Mouse (Mus musculus): Measurements from ENCODE around the gene Fam20b. TPM values are rescaled to one million over a fixed set of nuclear protein-coding genes. Genes with fewer than 3 reads are reported as not detected.
A peak's percentile ranks its signal among the peaks of the same experiment; 100 is the strongest.

Gene Fam20b
- polyA plus RNA-seq, 1 experiment from 2014 or later = 17.5 TPM

DNA sequence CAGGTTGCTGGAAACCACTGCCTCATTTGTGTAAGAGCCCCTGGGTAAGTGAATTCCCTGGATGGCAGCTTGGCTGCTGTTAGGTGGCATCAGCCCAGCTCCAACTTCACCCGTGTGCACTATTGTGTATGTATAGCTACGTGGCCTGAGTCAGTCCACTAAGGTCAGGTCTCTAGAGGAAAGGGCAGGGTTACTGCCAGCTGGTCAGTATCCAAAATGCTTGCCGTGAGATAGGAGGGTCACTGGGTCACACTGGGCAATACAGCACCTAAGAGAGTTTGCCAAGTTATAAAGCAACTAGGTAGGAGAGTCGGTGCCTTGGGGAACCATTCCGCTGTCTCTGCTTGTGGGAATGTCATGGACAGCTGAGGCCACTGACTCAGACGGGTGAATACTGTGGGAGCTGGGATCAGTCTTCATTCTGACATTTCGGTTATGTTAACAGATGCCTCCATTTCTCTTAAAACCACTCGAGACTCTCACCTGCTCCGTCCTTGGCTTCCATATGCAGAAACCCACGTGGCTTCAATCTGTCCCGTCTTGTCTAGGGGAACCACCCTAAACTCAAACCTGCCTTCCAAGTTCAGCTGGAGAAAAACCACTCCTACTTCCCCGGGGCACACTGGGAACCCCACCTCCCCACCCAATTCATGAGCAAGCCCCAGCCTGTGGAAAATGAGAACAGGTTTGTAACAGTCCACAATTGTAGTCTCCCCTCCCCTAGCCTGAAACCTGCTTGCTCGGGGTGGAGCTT is 58.8 kb downstream of the Fam20b start:
- H3K36me3 ChIP-seq (replicated peaks) = peaks cover 19% of the 10 kb centered on the region
- WGBS = 91% methylated on average over 13 of the region's 13 CpGs
- no peak for DNase-seq (ENCODE audit: extremely low spot score, low spot score)
- no peak overlapping the region for H3K4me3 ChIP-seq
- no peak overlapping the region for H3K27ac ChIP-seq
- no peaks in the 10 kb centered on the region for H3K9me3 ChIP-seq
- H3K27me3 ChIP-seq (ENCODE audit: poor library complexity, severe bottlenecking) = no peaks in the 10 kb centered on the region
- H3K4me1 ChIP-seq = peaks cover 2% of the 10 kb centered on the region

DNA sequence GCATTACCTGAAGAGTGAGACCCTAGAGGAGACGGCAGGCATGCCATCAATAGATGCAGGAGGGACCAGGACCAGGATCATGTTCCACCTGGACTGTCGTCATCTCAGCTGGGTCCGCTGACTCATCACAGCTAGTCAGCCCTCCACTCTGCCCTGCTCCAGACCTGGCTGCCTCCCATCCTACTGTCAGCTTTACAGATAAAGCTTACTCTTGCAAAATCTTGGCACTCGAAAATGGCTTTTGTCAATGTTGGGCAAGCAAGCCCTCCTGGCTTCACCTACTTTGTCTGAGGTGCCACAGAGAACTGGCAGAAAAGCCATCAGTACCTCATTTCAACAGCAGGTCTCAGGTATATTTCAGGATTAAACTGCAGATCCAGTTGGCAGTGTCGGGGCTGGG is 60.2 kb downstream of the Fam20b start:
- WGBS = 90% methylated on average over 5 of the region's 5 CpGs
- Histone ChIP-seq H3K27me3 (ENCODE audit: poor library complexity, severe bottlenecking) (no peaks in the 10 kb centered on the region), H3K4me3 (no peak overlapping the region), H3K36me3 (replicated peaks) (peaks cover 19% of the 10 kb centered on the region), H3K4me1 (peaks cover 7% of the 10 kb centered on the region), H3K9me3 (no peaks in the 10 kb centered on the region), H3K27ac (no peak overlapping the region)
- DNase-seq (ENCODE audit: extremely low spot score, low spot score) = no peak

DNA sequence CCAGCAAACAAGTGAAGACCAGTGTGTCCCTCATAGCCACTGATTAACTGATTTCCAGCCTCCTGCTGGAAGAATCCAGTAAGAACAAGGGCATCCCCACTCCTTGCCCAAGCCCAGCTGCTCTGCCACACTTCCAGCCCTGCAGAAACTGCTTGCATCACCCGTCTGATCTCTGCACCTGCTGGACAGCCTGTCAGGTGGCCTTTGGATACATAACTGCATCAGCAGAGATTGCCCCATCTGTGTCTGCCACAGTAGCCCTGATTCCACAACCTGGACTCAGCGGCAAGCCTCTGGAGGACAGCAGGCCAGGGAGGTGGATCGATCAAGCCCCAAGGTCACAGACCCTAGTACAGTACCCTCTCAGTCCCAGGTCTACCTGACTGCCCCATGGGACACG is 61.4 kb downstream of the Fam20b start:
- H3K36me3 ChIP-seq (replicated peaks) = peaks cover 19% of the 10 kb centered on the region
- no peaks in the 10 kb centered on the region for H3K27me3 ChIP-seq (ENCODE audit: poor library complexity, severe bottlenecking)
- no peak overlapping the region for H3K27ac ChIP-seq
- no peak overlapping the region for H3K4me3 ChIP-seq
- H3K4me1 ChIP-seq = peaks cover 7% of the 10 kb centered on the region
- DNase-seq (ENCODE audit: extremely low spot score, low spot score) = no peak
- no peaks in the 10 kb centered on the region for H3K9me3 ChIP-seq
- WGBS = 87% methylated on average over 4 of the region's 4 CpGs

DNA sequence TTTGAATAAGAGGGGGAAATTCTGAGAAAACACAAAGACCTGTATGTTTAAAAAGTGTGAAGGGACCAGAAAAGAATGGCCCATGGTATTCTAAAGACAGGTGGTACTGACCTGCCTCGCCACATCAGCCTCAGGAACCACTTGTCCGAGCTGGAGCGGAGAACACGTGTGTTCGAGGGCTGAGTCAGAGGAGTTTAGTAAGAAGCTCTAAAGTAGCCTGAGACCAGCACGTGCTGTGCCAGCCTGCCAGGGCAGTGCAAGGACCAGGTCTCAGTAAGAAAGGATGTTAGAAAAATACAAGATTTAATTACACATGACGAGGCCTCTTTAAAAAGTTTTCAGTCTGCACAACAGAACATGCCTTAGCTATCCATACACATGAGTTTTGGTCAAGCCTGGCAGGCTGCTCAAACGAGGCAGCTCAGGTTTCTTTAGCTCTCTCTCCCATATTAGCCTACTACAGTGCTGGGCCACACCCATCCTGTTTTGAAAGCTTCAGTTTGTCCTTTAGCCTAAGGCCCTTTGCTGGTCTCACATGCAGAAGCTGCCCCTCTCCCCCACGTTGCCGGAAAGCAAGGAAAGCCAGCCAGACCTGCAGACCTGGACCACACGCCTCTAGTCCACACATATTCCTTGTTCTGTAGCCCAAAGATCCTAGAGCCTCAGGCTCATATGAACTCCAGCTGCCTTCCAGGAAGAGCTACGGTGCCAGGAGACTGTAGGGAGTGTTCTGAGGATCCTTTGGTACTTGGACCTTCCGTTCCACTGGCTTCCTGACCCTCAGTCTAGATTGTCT is 64.0 kb downstream of the Fam20b start:
- Histone ChIP-seq H3K27ac (0 out of 2 replicates have a peak overlapping the region, but pooled peaks have one; percentile 17), H3K4me1 (peaks cover 11% of the 10 kb centered on the region), H3K9me3 (no peaks in the 10 kb centered on the region), H3K4me3 (no peak overlapping the region), H3K27me3 (ENCODE audit: poor library complexity, severe bottlenecking) (no peaks in the 10 kb centered on the region), H3K36me3 (replicated peaks) (peaks cover 16% of the 10 kb centered on the region)
- 78% methylated on average over 13 of the region's 13 CpGs for WGBS
- no peak for DNase-seq (ENCODE audit: extremely low spot score, low spot score)

DNA sequence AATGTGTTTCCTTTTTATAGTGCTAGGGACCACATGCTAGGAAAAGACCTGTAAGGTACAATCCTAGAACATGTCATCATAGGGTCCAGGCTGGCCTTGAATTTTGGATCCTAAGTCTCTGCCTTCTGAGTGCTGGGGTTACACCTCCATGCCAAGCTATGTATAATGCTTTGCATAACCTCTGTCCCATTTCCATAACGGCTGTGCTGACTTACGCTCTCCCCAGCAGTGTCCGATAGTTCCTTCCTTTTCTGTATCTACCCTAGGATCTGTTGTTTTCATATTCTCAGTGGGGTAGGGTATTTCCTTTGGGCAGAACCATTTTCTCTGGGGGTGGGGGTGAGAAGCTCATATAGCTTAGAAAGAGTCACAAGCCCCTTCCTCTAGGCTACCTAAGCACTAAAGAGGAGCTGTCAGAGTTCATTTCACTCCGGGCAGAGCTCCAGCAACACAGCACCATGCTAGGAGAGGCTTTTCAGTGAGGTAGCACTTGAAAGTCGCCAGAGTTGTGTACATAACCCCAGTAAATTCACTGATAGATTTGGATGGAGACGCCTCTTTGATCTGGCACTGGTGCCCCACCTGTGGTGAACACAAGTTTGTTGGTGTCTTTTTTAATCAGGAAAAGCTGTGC is 66.6 kb downstream of the Fam20b start:
- Histone ChIP-seq H3K27me3 (ENCODE audit: poor library complexity, severe bottlenecking) (no peaks in the 10 kb centered on the region), H3K9me3 (no peaks in the 10 kb centered on the region), H3K4me1 (peaks cover 11% of the 10 kb centered on the region), H3K36me3 (replicated peaks) (peaks cover 29% of the 10 kb centered on the region), H3K4me3 (no peak overlapping the region), H3K27ac (no peak overlapping the region)
- no peak for DNase-seq (ENCODE audit: extremely low spot score, low spot score)
- 77% methylated on average over 6 of the region's 6 CpGs for WGBS

DNA sequence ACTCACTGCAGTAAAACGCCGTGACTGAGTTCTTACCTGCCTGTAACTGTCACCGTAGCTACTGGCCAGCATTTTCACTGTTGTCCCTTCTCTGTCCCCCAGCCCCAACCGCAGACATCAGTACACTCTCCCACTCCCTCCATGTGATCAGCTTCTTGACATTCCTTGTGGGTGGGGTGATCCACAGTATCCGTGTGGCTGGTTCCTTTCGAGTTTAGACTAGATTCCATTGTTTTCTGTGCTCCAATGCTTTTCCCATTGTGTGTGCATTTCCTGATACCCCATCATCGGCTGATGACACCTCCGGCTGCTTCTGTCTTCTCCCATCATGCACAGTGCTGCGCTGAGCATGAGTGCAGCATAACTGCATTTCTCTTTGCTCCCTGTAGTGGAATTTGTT is 68.3 kb downstream of the Fam20b start:
- H3K9me3 ChIP-seq = no peaks in the 10 kb centered on the region
- no peak for DNase-seq (ENCODE audit: extremely low spot score, low spot score)
- H3K4me1 ChIP-seq = peaks cover 16% of the 10 kb centered on the region
- WGBS = 86% methylated on average over 9 of the region's 9 CpGs
- H3K36me3 ChIP-seq (replicated peaks) = peaks cover 33% of the 10 kb centered on the region
- H3K27ac ChIP-seq = no peak overlapping the region
- H3K27me3 ChIP-seq (ENCODE audit: poor library complexity, severe bottlenecking) = no peaks in the 10 kb centered on the region
- no peak overlapping the region for H3K4me3 ChIP-seq

DNA sequence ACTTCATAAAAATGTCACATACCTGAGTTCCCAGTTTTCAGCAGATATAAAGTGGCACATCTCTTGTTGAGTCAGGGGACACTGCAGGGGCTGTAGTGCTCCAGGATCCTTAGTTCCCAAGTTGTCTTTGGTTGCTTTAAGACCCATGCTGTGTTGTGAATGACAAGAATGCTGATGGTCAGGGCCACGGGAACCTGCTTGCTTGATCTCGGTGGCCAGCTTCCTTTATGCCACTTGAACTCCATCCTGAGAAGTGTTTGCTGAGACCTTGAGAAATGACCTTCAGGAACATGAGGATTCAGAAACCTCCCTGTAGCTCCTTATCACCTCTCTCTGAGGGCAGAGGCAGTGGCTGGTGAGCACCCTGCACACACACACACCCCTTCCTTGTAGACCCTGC is 70.2 kb downstream of the Fam20b start:
- H3K4me3 ChIP-seq = no peak overlapping the region
- H3K36me3 ChIP-seq (replicated peaks) = peaks cover 31% of the 10 kb centered on the region
- peaks cover 28% of the 10 kb centered on the region for H3K4me1 ChIP-seq
- no peaks in the 10 kb centered on the region for H3K27me3 ChIP-seq (ENCODE audit: poor library complexity, severe bottlenecking)
- 52% methylated on average over 2 of the region's 2 CpGs for WGBS
- no peak for DNase-seq (ENCODE audit: extremely low spot score, low spot score)
- no peak overlapping the region for H3K27ac ChIP-seq
- no peaks in the 10 kb centered on the region for H3K9me3 ChIP-seq

DNA sequence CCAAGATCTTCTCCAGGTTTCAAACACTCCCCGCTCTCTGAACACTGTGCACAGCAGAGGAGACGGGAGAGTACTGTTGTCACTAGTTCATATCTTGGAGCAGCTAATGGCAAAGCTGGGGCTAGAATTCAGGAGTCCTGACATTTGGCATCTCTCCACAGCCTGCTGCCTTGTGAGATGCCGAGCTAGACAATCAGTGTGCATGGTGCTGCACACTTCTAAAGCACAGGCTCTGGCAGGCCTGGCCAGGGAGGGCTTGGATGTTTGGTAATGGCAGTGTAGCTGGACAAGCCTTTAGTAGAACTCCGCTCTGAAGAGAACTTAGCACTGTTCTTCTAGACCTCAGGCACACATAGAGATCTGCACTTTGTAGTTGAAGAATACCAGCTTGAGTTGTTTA is 72.9 kb downstream of the Fam20b start:
- H3K36me3 ChIP-seq (replicated peaks) = peaks cover 58% of the 10 kb centered on the region
- peak; percentile 9 for DNase-seq (ENCODE audit: extremely low spot score, low spot score)
- 90% methylated on average over 4 of the region's 4 CpGs for WGBS
- H3K9me3 ChIP-seq = no peaks in the 10 kb centered on the region
- H3K4me1 ChIP-seq = peaks cover 41% of the 10 kb centered on the region
- H3K4me3 ChIP-seq = no peak overlapping the region
- no peaks in the 10 kb centered on the region for H3K27me3 ChIP-seq (ENCODE audit: poor library complexity, severe bottlenecking)
- H3K27ac ChIP-seq = no peak overlapping the region

DNA sequence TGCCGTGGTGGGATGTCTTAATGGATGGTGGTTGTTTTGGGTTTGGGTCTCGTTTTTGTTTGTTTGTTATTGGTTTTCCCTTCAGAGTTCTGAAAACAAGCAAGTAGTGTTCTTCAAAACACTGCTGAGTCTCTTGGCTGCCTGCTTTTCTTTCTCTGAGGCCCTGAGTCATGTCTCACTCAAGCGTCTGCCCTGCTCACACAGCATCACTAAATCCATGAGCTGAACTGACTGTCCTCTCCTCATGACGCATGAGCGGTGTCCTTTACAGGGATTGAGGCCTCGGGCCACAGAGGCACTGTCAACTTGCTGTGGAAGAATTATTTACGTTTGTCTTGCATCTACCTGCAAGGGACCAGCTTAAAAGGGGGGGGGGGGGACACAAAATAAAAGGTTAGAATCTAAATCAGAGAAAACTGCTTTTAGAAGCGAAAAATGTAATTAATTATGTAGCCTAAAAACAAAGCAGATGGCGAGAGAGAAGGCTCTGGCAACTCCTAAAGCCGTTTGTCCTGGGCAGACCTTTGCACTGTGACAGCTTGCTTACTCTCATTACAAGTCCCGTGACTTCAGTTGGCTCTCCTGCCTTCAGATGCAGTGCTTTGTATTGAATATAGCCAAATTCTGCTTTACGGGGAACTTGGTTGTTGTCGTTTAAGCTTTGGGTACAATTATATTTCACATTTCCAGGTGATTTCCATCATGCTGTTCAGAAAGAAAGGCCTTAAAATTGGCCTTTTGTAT is 73.9 kb downstream of the Fam20b start:
- H3K9me3 ChIP-seq = no peaks in the 10 kb centered on the region
- H3K4me1 ChIP-seq = peaks cover 41% of the 10 kb centered on the region
- H3K27me3 ChIP-seq (ENCODE audit: poor library complexity, severe bottlenecking) = no peaks in the 10 kb centered on the region
- no peak for DNase-seq (ENCODE audit: extremely low spot score, low spot score)
- H3K36me3 ChIP-seq (replicated peaks) = peaks cover 65% of the 10 kb centered on the region
- no peak overlapping the region for H3K4me3 ChIP-seq
- H3K27ac ChIP-seq = no peak overlapping the region
- WGBS = 73% methylated on average over 13 of the region's 13 CpGs

DNA sequence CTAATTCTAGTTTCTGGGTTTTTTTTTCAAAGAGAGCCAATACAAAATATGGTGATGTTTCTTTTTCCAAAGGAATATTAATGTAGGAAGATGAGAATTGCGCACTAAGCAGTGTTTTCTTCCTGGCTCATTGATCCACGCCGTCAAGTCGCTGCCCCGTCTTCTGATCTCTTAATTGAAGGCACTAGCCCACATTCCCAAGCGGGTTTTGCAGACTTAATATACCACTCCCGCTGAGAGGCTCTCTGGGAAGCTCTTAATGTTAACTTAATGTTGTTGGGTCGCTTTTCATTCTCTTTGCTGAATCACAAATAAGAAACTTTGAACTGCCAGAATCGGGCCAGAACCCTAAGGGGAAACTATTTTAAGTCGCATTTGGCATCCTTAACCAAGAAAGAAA is 74.8 kb downstream of the Fam20b start:
- Histone ChIP-seq H3K27me3 (ENCODE audit: poor library complexity, severe bottlenecking) (no peaks in the 10 kb centered on the region), H3K4me3 (no peak overlapping the region), H3K27ac (no peak overlapping the region), H3K4me1 (peaks cover 41% of the 10 kb centered on the region), H3K9me3 (no peaks in the 10 kb centered on the region), H3K36me3 (replicated peaks) (peaks cover 73% of the 10 kb centered on the region)
- no peak for DNase-seq (ENCODE audit: extremely low spot score, low spot score)
- WGBS = 41% methylated on average over 10 of the region's 10 CpGs

DNA sequence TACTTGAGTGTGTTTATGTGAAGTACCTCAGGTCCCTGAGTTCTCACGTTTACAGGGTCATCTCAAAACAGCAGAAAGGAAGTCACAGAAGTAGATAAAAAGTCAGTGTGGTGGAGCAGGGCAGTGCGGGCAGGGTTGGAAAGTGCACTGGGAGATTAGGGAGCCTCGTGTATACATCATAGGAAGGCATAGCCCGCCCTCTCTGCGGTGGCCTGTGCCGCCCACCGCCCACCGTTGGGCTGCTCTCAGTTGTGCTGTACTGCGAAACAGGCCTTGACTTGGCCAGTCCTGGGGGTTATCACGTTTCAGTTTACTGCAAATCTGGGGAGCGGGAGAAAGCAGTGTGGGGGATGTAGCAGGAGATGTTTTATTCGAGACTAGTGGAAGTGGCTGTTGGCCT is 76.1 kb downstream of the Fam20b start:
- no peak for DNase-seq (ENCODE audit: extremely low spot score, low spot score)
- WGBS = 67% methylated on average over 12 of the region's 12 CpGs
- Histone ChIP-seq H3K27me3 (ENCODE audit: poor library complexity, severe bottlenecking) (no peaks in the 10 kb centered on the region), H3K36me3 (replicated peaks) (peaks cover 70% of the 10 kb centered on the region), H3K27ac (no peak overlapping the region), H3K9me3 (no peaks in the 10 kb centered on the region), H3K4me1 (peaks cover 41% of the 10 kb centered on the region), H3K4me3 (no peak overlapping the region)

DNA sequence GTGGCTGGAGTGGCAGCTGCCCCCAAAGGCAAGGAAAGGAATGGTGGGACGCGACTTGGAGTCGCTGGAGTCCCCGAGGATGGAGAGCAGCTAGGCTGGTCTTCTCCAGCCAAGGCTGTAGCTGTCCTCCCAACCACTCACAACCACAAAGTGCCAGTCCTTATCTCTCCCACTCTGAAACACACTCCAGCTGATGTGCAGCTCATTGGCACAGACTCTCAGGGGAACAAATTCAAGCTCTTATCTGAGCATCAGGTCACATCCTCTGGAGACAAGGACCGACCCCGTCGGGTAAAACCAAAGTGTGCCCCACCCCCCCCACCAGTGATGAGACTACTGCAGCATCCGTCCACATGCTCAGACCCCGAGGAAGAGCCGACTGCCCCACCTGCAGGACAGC is 77.1 kb downstream of the Fam20b start:
- H3K36me3 ChIP-seq (replicated peaks) = peaks cover 68% of the 10 kb centered on the region
- H3K27me3 ChIP-seq (ENCODE audit: poor library complexity, severe bottlenecking) = no peaks in the 10 kb centered on the region
- 88% methylated on average over 10 of the region's 10 CpGs for WGBS
- H3K4me3 ChIP-seq = no peak overlapping the region
- no peaks in the 10 kb centered on the region for H3K9me3 ChIP-seq
- peaks cover 41% of the 10 kb centered on the region for H3K4me1 ChIP-seq
- no peak overlapping the region for H3K27ac ChIP-seq
- no peak for DNase-seq (ENCODE audit: extremely low spot score, low spot score)

All from forebrain, embryonic 10.5 days (tissue).